Mouse (Mus musculus) layer of hippocampus, adult 6 months (tissue): ENCODE measurements around the gene Olfr1454. TPM values are rescaled to one million over a fixed set of nuclear protein-coding genes. Genes with fewer than 3 reads are reported as not detected.

Experiments
- long read RNA-seq, 2 experiments: library from polyadenylated mRNA; unstranded; transcript quantifications; one replicate each; pipeline ENCODE4 v2.0.0; 2019 to 2020
- polyA plus RNA-seq: library from polyadenylated mRNA; unstranded; fragments of <200 nt; fragmentation: Nextera tagmentation; gene quantifications from 2 replicates; pipeline ENCODE4 v1.2.3, GENCODE M21; 2021

Gene Olfr1454
- not detected in 2 replicates for polyA plus RNA-seq
- long read RNA-seq, experiment 1 = 0 reads
- long read RNA-seq, experiment 2 = 0 reads

DNA sequence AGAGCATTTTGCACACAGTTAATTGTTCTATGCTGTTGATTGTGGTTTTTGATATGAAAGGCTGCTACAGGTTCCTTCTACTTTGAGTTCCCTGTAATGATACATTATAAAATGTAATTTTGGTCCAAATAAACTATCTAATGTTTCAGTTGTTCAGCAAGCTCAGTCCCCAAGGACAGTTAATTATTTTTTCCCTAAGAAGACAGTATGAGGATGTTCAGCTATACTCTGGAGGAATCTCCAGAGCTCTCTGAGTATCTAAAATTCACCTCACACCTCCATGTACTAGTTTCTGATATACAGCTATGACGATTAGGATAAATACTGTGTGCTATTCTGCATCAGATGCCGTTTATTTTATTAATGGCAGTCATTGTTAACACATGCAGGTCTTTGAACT, at the start of gene Olfr1454:
Gene Olfr1454 (plus strand): TSS at position 301 of the 400 bp plus-strand sequence.

DNA sequence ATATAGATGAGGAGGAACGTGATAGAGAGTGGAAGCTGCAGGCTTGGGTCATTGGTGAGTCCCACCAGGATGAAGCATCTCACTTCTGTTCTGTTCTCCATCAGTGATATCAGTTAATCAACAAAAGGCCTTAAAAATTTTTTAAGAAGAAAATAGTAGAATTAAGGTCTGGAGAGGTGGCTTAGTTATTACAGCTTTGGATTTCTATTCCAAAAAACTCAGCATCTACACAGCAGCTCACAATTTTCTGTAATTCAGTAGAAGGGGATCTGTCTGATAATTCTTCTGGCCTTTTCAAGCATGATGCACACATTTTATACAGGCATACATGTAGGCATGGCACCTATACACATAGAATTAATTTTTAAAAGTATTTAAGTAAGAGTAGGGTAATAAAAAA, 32.2 kb upstream of the Olfr1454 start, which contains the start of gene Olfr1453:
Gene Olfr1453 (minus strand): TSS at position 101 of the 400 bp plus-strand sequence.

DNA sequence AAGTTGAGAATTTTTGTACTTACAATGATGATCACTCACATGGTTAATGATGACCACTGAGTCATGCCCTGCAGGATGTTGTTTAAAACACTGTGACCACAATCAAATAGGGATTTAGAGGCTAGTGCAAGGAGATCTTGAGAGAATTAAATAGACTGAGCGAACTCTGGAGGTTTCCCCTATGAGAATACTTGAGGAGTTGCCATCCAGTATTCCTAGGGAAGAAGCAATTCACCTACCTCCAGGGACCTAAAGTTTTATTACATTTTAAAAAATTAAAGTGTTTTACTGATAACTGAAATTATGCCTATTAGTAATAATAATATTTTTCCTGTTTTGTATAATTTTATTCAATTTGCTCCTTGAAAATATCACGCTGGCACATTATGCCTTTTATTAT, 37.4 kb downstream of the Olfr1454 start, which contains the start of gene Olfr1457:
Gene Olfr1457 (minus strand): TSS at position 101 of the 400 bp plus-strand sequence.

DNA sequence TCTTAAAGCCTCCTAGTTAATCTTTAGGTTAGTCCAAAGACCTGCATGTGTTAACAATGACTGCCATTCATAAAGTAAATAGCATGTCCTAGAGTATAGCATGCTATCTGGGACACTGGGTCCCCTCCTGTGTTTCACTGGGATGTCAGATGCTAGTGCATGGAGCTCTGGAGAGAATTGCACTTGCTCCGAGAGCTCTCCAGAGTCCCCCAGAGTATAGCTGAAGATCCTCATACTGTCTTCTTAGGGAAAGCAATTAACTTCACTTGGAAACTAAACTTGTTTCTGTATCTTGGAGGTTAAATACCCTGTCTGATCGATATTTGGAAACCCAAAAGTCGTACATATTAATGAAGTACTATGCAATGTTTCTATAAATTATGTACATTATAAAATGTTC, 46.3 kb downstream of the Olfr1454 start, which contains the start of gene Olfr1458:
Gene Olfr1458 (minus strand): TSS at position 101 of the 400 bp plus-strand sequence.

Other genes with a start within 250 kb of the Olfr1454 start
- not detected in 2 replicates for gene Gm5244, start 213.9 kb upstream of the Olfr1454 start, polyA plus RNA-seq
- not detected in 2 replicates for gene Olfr1444, start 203.3 kb upstream of the Olfr1454 start, polyA plus RNA-seq
- not detected in 2 replicates for gene Olfr1445, start 176.8 kb upstream of the Olfr1454 start, polyA plus RNA-seq
- gene Olfr1446, start 167.1 kb upstream of the Olfr1454 start, polyA plus RNA-seq = not detected in 2 replicates
- gene Olfr1447, start 156.9 kb upstream of the Olfr1454 start, polyA plus RNA-seq = not detected in 2 replicates
- not detected in 2 replicates for gene Olfr1448, start 136.2 kb upstream of the Olfr1454 start, polyA plus RNA-seq
- gene Olfr1449, start 129.8 kb upstream of the Olfr1454 start, polyA plus RNA-seq = not detected in 2 replicates
- gene Olfr1450, start 110.4 kb upstream of the Olfr1454 start, polyA plus RNA-seq = not detected in 2 replicates
- not detected in 2 replicates for gene Olfr1451, start 65.6 kb upstream of the Olfr1454 start, polyA plus RNA-seq
- gene Olfr1453, start 32.3 kb upstream of the Olfr1454 start, polyA plus RNA-seq = not detected in 2 replicates
- gene Olfr1457, start 37.3 kb downstream of the Olfr1454 start, polyA plus RNA-seq = not detected in 2 replicates
- not detected in 2 replicates for gene Olfr1458, start 46.2 kb downstream of the Olfr1454 start, polyA plus RNA-seq
- not detected in 2 replicates for gene Olfr1459, start 88.9 kb downstream of the Olfr1454 start, polyA plus RNA-seq
- gene Olfr1461, start 102.4 kb downstream of the Olfr1454 start, polyA plus RNA-seq = not detected in 2 replicates
- not detected in 2 replicates for gene Olfr1462, start 125.1 kb downstream of the Olfr1454 start, polyA plus RNA-seq
- gene Olfr1463, start 170.7 kb downstream of the Olfr1454 start, polyA plus RNA-seq = not detected in 2 replicates